Mouse (Mus musculus) small intestine, adult 2 months (tissue): ENCODE measurements around the gene Ndufv2. TPM values are rescaled to one million over a fixed set of nuclear protein-coding genes. Genes with fewer than 3 reads are reported as not detected.
A peak's percentile ranks its signal among the peaks of the same experiment; 100 is the strongest.
"Not testable (repeated sequence)": the region's sequence is repeated elsewhere in the genome, so short reads cannot be mapped to it uniquely, and the experiment has no call there.

Experiments used
- H3K27ac ChIP-seq: fragments of 200-500 bp; 2 replicates; pipeline ENCODE4 v1.5.1; 2012; ENCODE audit warnings: low read depth, low read length, control low read depth, inconsistent platforms; ENCODE audit not compliant: insufficient read depth
- H3K27me3 ChIP-seq: fragments of 200-500 bp; 2 replicates; pipeline ENCODE4 v1.6.1; 2012; ENCODE audit warnings: mild to moderate bottlenecking, moderate library complexity, low read length, inconsistent platforms; ENCODE audit not compliant: control insufficient read depth, insufficient read depth
- H3K36me3 ChIP-seq: fragments of 200-500 bp; 2 replicates; pipeline ENCODE4 v1.6.1; 2012; ENCODE audit warnings: mild to moderate bottlenecking, low read length, control low read depth, inconsistent platforms; ENCODE audit not compliant: control insufficient read depth, insufficient read depth
- H3K4me1 ChIP-seq: fragments of 200-500 bp; 2 replicates; pipeline ENCODE4 v1.6.1; 2012; ENCODE audit warnings: low read length, inconsistent platforms, mixed read lengths; ENCODE audit not compliant: control insufficient read depth, insufficient read depth, insufficient read length
- H3K4me3 ChIP-seq: fragments of 200-500 bp; 2 replicates; pipeline ENCODE4 v1.5.1; 2012; ENCODE audit warnings: low read depth, mild to moderate bottlenecking, control low read depth, inconsistent platforms, low read length, moderate library complexity
- CTCF ChIP-seq: fragments of 200-500 bp; IDR thresholded peaks from 2 replicates; pipeline ENCODE4 v1.5.1; 2012; ENCODE audit warnings: low read depth, mild to moderate bottlenecking, control low read depth, inconsistent platforms, low read length, moderate library complexity, mixed read lengths; ENCODE audit not compliant: insufficient replicate concordance, insufficient read length; ENCODE audit errors: extremely low read depth
- POLR2A ChIP-seq: fragments of 200-500 bp; IDR thresholded peaks from 2 replicates; pipeline ENCODE4 v1.6.1; 2012; ENCODE audit warnings: low read depth, mild to moderate bottlenecking, control low read depth, inconsistent platforms, low read length, moderate library complexity
- WGBS: fragments of 180-500 bp; shearing (Covaris S2); methylation state at CpG from one replicate; pipeline ENCODE4 v1.1.7; 2018; 5-methylcytosine and 5-hydroxymethylcytosine counted together
- polyA plus RNA-seq: library from polyadenylated mRNA; depleted of rRNA; stranded (reverse); fragments of >200 nt; gene quantifications from 2 replicates; pipeline ENCODE4 v1.2.3, GENCODE M21; 2012

Gene Ndufv2
- polyA plus RNA-seq, 1 experiment, result 28.7 TPM

- Histone ChIP-seq H3K4me3 (no peak overlapping the region), H3K36me3 (no peaks in the 10 kb centered on the region), H3K27me3 (no peaks in the 10 kb centered on the region), H3K4me1 (no peaks in the 10 kb centered on the region), H3K27ac (no peak overlapping the region)
- TF ChIP-seq CTCF, result no peak
- TF ChIP-seq POLR2A, result no peak
- 84% methylated on average over 4 of the region's 4 CpGs for WGBS
Observed at GRCm38 (mm10) chr17:66065115-66065514, 36.2 kb downstream of the Ndufv2 start.

GRCm38 (mm10) chr17:66061241-66061938 lies 40.0 kb downstream of the Ndufv2 start:
- Histone ChIP-seq H3K27me3 (no peaks in the 10 kb centered on the region), H3K27ac (no peak overlapping the region), H3K4me3 (no peak overlapping the region), H3K4me1 (no peaks in the 10 kb centered on the region), H3K36me3 (0 out of 2 replicates have a peak, but pooled peaks cover 3% of the 10 kb centered on the region)
- TF ChIP-seq POLR2A, result no peak
- 72% methylated on average over 8 of the region's 8 CpGs for WGBS

GRCm38 (mm10) chr17:66058160-66058559 lies 43.2 kb downstream of the Ndufv2 start:
- 88% methylated on average over 4 of the region's 4 CpGs for WGBS
- TF ChIP-seq POLR2A (no peak), CTCF (no peak)
- Histone ChIP-seq H3K27ac (no peak overlapping the region), H3K27me3 (no peaks in the 10 kb centered on the region), H3K4me1 (no peaks in the 10 kb centered on the region), H3K36me3 (0 out of 2 replicates have a peak, but pooled peaks cover 3% of the 10 kb centered on the region), H3K4me3 (no peak overlapping the region)

GRCm38 (mm10) chr17:66057145-66057544 lies 44.2 kb downstream of the Ndufv2 start:
- Histone ChIP-seq H3K36me3 (0 out of 2 replicates have a peak, but pooled peaks cover 3% of the 10 kb centered on the region), H3K4me1 (no peaks in the 10 kb centered on the region), H3K27ac (no peak overlapping the region), H3K27me3 (no peaks in the 10 kb centered on the region), H3K4me3 (no peak overlapping the region)
- WGBS, result 82% methylated on average over 2 of the region's 2 CpGs
- TF ChIP-seq CTCF, result no peak
- no peak for TF ChIP-seq POLR2A

- 63% methylated on average over 4 of the region's 4 CpGs for WGBS
- Histone ChIP-seq H3K36me3 (peaks cover 3% of the 10 kb centered on the region), H3K27ac (no peak overlapping the region), H3K4me3 (no peak overlapping the region), H3K4me1 (no peaks in the 10 kb centered on the region), H3K27me3 (no peaks in the 10 kb centered on the region)
- TF ChIP-seq CTCF (no peak), POLR2A (no peak)
Observed at GRCm38 (mm10) chr17:66053349-66053748, 48.0 kb downstream of the Ndufv2 start.

- WGBS, result 80% methylated on average over 4 of the region's 4 CpGs
Observed at GRCm38 (mm10) chr17:66048795-66049194, 52.6 kb downstream of the Ndufv2 start.

GRCm38 (mm10) chr17:66048199-66048598 lies 53.2 kb downstream of the Ndufv2 start:
- no peaks in the 10 kb centered on the region for H3K4me1 ChIP-seq
- H3K27me3 ChIP-seq, result no peaks in the 10 kb centered on the region
- WGBS, result 82% methylated on average over 5 of the region's 5 CpGs
- no peak overlapping the region for H3K4me3 ChIP-seq
- H3K27ac ChIP-seq, result no peak overlapping the region
- H3K36me3 ChIP-seq, result peaks cover 12% of the 10 kb centered on the region
- TF ChIP-seq CTCF (no peak), POLR2A (no peak)

More at GRCm38 (mm10) chr17:66048795-66049194, 52.6 kb downstream of the Ndufv2 start:
- no peak overlapping the region for H3K27ac ChIP-seq
- peaks cover 12% of the 10 kb centered on the region for H3K36me3 ChIP-seq
- no peak overlapping the region for H3K4me3 ChIP-seq
- TF ChIP-seq POLR2A (no peak), CTCF (no peak)
- H3K27me3 ChIP-seq, result no peaks in the 10 kb centered on the region
- H3K4me1 ChIP-seq, result no peaks in the 10 kb centered on the region

- TF ChIP-seq CTCF, result 0 out of 2 replicates have a peak, but pooled peaks have one; percentile 3
- H3K27me3 ChIP-seq, H3K27ac ChIP-seq, H3K4me3 ChIP-seq, H3K4me1 ChIP-seq: not testable (repeated sequence)
- WGBS, result 78% methylated on average over 4 of the region's 4 CpGs
- peaks cover 17% of the 10 kb centered on the region for H3K36me3 ChIP-seq
Observed at GRCm38 (mm10) chr17:66043679-66044078, 57.7 kb downstream of the Ndufv2 start.
